Mouse (Mus musculus) ES-E14 (cell line): ENCODE results near the gene Stpg1.

Experiments
- CHD2 ChIP-seq: IDR thresholded peaks from 2 replicates; pipeline ENCODE4 v1.6.1; 2014; ENCODE audit warnings: mild to moderate bottlenecking, low read depth, low read length, inconsistent platforms
- HCFC1 ChIP-seq: IDR thresholded peaks from 2 replicates; pipeline ENCODE4 v1.6.1; 2012; ENCODE audit warnings: low read length, inconsistent platforms, borderline replicate concordance; ENCODE audit not compliant: insufficient read depth
- MAFK ChIP-seq: IDR thresholded peaks from 2 replicates; pipeline ENCODE4 v1.6.1; 2014; ENCODE audit warnings: mild to moderate bottlenecking, low read depth, low read length, inconsistent platforms; ENCODE audit not compliant: insufficient read depth
- ZC3H11A ChIP-seq: IDR thresholded peaks from 2 replicates; pipeline ENCODE4 v1.6.1; 2012; ENCODE audit warnings: low read depth, mild to moderate bottlenecking, inconsistent platforms, low read length, borderline replicate concordance
- ZNF384 ChIP-seq: IDR thresholded peaks from 2 replicates; pipeline ENCODE4 v1.6.1; 2012; ENCODE audit warnings: low read depth, low read length, inconsistent platforms

DNA sequence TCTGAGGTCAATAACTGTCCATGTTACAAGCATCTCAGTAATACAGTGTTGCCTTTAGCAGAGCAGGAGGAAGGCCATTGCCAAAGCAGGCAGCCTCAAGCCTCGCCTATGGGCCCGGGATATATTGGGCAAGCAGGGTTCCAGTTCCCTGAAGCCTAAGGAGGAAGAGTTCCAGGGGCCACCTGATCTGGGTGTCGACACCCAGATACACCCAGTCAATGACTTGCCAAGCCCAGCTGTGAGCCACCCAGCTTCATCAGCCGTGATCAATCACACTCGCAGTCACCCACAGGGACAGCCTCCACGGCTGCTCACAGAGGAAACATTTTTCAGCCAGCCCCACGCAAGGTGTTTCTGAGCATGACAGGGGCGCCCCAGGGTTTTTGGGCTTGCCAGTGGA, 72.9 kb downstream of the Stpg1 start:
- TF ChIP-seq CHD2 = no peak
- no peak for TF ChIP-seq ZC3H11A
- no peak for TF ChIP-seq ZNF384
- no peak for TF ChIP-seq MAFK
- no peak for TF ChIP-seq HCFC1
